Mouse (Mus musculus) layer of hippocampus, adult 2 months (tissue): ENCODE measurements around the gene Zbtb20. TPM values are rescaled to one million over a fixed set of nuclear protein-coding genes. Genes with fewer than 3 reads are reported as not detected.

Experiments
- DNase-seq, 2 experiments: peaks; one replicate each; pipeline ENCODE4 v3.0.0; 2022; ENCODE audit warnings: low spot score in 2 of 2
- H3K27ac ChIP-seq: fragments of 200-600 bp; 2 replicates; pipeline ENCODE4 v1.8.1; 2022
- H3K4me3 ChIP-seq: fragments of 200-600 bp; 2 replicates; pipeline ENCODE4 v1.8.1; 2022; ENCODE audit warnings: mild to moderate bottlenecking
- CTCF ChIP-seq: fragments of 200-600 bp; conservative IDR thresholded peaks from 2 replicates; pipeline ENCODE4 v1.8.1; 2022; ENCODE audit warnings: antibody characterized with exemption, mild to moderate bottlenecking, moderate library complexity
- total RNA-seq, 2 experiments: library from RNA; stranded (reverse); gene quantifications; 2 replicates each; pipeline ENCODE4 v1.2.3; 2021

The Zbtb20 gene
- total RNA-seq, 2 experiments from 2014 or later = 335 to 353 TPM

- peak overlapping the region; percentile 60 for H3K27ac ChIP-seq
- DNase-seq = no peak
- TF ChIP-seq CTCF = no peak
- H3K4me3 ChIP-seq = no peak overlapping the region
Observed at GRCm38 (mm10) chr16:43191060-43191850, 315.6 kb downstream of the Zbtb20 start.

- no peak for TF ChIP-seq CTCF
- DNase-seq = no peak
Observed at GRCm38 (mm10) chr16:43193631-43194239, 318.1 kb downstream of the Zbtb20 start.

GRCm38 (mm10) chr16:43217336-43218006 is 341.8 kb downstream of the Zbtb20 start:
- no peak for DNase-seq
- no peak for TF ChIP-seq CTCF
- Histone ChIP-seq H3K27ac (no peak overlapping the region), H3K4me3 (no peak overlapping the region)

More at GRCm38 (mm10) chr16:43193631-43194239, 318.1 kb downstream of the Zbtb20 start:
- H3K4me3 ChIP-seq = no peak overlapping the region
- peak overlapping the region; percentile 60 for H3K27ac ChIP-seq

GRCm38 (mm10) chr16:43219367-43219766 is 343.7 kb downstream of the Zbtb20 start:
- Histone ChIP-seq H3K27ac (no peak overlapping the region), H3K4me3 (no peak overlapping the region)
- TF ChIP-seq CTCF = peak; percentile 26
- no peak for DNase-seq

GRCm38 (mm10) chr16:43221313-43221712 is 345.6 kb downstream of the Zbtb20 start:
- no peak for DNase-seq
- no peak overlapping the region for H3K27ac ChIP-seq
- no peak overlapping the region for H3K4me3 ChIP-seq
- no peak for TF ChIP-seq CTCF

GRCm38 (mm10) chr16:43230253-43230652 is 354.6 kb downstream of the Zbtb20 start:
- no peak for DNase-seq
- Histone ChIP-seq H3K27ac (peak overlapping the region; percentile 19; the same call in 1 of the 2 replicates), H3K4me3 (no peak overlapping the region)
- TF ChIP-seq CTCF = no peak

- peak overlapping the region; percentile 56; the same call in 1 of the 2 replicates for H3K27ac ChIP-seq
- TF ChIP-seq CTCF = no peak
- no peak overlapping the region for H3K4me3 ChIP-seq
- DNase-seq = no peak
Observed at GRCm38 (mm10) chr16:43234249-43234648, 358.6 kb downstream of the Zbtb20 start.

GRCm38 (mm10) chr16:43235317-43235716 is 359.6 kb downstream of the Zbtb20 start:
- H3K27ac ChIP-seq = peak overlapping the region; percentile 56
- TF ChIP-seq CTCF = no peak
- DNase-seq = no peak
- H3K4me3 ChIP-seq = peak overlapping the region; percentile 49

GRCm38 (mm10) chr16:43235721-43236159 is 360.1 kb downstream of the Zbtb20 start:
- peak overlapping the region; percentile 49 for H3K4me3 ChIP-seq
- peak overlapping the region; percentile 56 for H3K27ac ChIP-seq
- DNase-seq = no peak
- no peak for TF ChIP-seq CTCF

- TF ChIP-seq CTCF = no peak
Observed at GRCm38 (mm10) chr16:43237551-43237950, 361.9 kb downstream of the Zbtb20 start.

GRCm38 (mm10) chr16:43247026-43247425 is 371.3 kb downstream of the Zbtb20 start:
- Histone ChIP-seq H3K4me3 (no peak overlapping the region), H3K27ac (no peak overlapping the region)
- no peak for DNase-seq
- no peak for TF ChIP-seq CTCF

More at GRCm38 (mm10) chr16:43237551-43237950, 361.9 kb downstream of the Zbtb20 start:
- DNase-seq = no peak
- Histone ChIP-seq H3K4me3 (no peak overlapping the region), H3K27ac (no peak overlapping the region)

GRCm38 (mm10) chr16:43253077-43253476 is 377.4 kb downstream of the Zbtb20 start:
- DNase-seq = no peak
- Histone ChIP-seq H3K27ac (peak overlapping the region; percentile 66), H3K4me3 (no peak overlapping the region)
- no peak for TF ChIP-seq CTCF

- DNase-seq = no peak
- no peak for TF ChIP-seq CTCF
Observed at GRCm38 (mm10) chr16:43253746-43254145, 378.1 kb downstream of the Zbtb20 start.

More at GRCm38 (mm10) chr16:43253746-43254145, 378.1 kb downstream of the Zbtb20 start:
- Histone ChIP-seq H3K4me3 (no peak overlapping the region), H3K27ac (peak overlapping the region; percentile 66)
